Mouse (Mus musculus) cerebellum, adult (tissue): ENCODE data around the gene Eno3.

Experiments
- ATAC-seq: cut with Nextera tagmentation; 2 replicates; pipeline ENCODE4 v1.9.2; 2017; ENCODE audit warnings: mild to moderate bottlenecking, moderate library complexity, mixed read lengths; ENCODE audit not compliant: insufficient number of reproducible peaks, low FRiP score, low TSS enrichment

The Eno3 gene

GRCm38 (mm10) chr11:70655571-70656455 lies 1.2 kb upstream of the Eno3 start:
- no peak for ATAC-seq

- ATAC-seq, result no peak
These were observed 510 bp upstream of the Eno3 start for GRCm38 (mm10) chr11:70656456-70656927.

DNA sequence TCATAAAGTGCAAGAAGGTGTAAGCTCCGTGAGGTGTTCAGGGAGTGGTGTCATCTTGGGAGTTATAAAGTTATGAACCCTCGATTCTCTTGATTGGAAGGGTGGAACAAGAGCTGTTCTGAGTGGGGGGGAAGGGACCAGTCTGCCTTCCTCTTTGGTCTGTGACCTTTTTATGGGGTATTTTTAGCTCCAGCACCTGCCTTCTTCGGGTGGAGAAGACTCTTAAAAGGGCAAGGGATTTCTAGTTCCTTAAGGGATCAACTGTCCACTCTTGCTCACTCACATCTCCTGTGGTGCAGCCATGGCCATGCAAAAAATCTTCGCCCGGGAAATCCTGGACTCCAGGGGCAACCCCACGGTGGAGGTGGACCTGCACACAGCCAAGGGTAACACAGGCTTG lies 571 bp downstream of the Eno3 start:
- ATAC-seq, result no peak

DNA sequence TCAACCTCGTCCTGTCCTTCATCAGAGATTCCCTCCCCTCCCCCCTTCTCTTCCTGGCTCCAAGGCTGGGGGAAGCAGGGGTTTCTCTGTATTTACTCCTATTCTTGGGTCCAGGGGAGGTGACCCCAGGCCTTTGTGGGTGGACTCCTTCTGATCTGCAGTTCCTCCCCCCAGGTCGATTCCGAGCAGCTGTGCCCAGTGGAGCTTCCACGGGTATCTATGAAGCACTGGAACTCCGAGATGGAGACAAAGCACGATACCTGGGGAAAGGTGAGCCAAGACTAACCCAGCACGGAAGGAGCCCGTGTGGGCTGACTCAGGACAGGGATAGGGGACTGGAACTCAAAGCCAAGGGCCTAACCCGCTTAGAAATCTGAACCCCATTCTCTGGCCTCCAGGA lies 989 bp downstream of the Eno3 start:
- no peak for ATAC-seq

DNA sequence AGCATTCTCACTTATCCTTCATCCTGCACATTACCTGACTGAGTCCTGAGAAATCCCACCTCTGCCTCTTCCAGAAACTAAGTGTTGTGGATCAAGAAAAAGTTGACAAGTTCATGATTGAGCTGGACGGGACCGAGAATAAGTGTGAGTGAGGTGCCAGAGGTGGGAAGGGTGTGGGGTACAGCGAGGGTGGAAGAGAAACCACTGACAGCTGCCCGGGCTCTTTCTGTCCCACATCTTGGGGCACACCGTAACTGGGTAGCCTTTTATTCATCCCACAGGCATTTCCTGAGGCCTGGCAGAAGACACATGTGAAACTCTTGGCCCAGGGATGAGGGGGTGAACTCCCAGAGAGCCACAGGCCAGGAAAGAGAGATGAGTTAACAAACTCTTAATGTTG lies 1.5 kb downstream of the Eno3 start:
- no peak for ATAC-seq

- ATAC-seq, result no peak
These were observed 1.9 kb downstream of the Eno3 start for GRCm38 (mm10) chr11:70658942-70659341.

DNA sequence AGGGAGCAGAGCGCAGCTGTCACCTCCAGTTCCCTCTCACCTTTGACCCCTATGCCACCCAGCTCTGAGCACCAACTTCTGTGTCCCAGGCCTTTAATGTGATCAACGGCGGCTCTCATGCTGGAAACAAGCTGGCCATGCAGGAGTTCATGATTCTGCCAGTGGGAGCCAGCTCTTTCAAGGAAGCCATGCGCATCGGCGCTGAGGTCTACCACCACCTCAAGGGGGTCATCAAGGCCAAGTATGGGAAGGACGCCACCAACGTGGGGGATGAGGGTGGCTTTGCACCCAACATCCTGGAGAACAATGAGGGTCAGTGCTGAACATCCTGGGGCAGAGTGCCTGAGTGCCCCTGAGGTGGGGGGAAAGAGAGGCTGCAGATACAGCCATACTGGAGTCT lies 3.6 kb downstream of the Eno3 start:
- no peak for ATAC-seq

- no peak for ATAC-seq
These were observed 6.1 kb downstream of the Eno3 start for GRCm38 (mm10) chr11:70663101-70663500.

DNA sequence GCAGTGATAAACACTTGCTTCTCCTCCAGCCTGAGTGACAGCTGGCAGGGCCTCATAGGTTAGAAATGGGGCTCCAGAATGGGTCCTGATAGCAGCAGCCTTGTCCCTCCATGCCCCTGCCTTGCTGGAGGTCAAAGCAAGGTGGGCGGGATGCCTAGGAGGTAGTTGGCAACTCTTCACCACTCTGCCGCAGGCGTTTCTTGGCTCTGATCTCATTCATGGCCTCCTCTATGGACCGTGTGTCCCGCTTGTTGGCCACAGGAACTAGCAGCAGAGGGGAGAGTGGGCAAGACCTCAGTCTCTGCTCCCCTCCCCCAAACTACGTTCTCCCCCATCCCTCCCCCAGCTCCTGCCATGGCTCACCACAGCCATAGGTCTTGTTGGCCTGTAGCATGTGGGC lies 7.0 kb downstream of the Eno3 start:
- ATAC-seq, result no peak

- no peak for ATAC-seq
These were observed 7.7 kb downstream of the Eno3 start for GRCm38 (mm10) chr11:70664741-70665140.

- ATAC-seq, result no peak
These were observed 9.7 kb downstream of the Eno3 start for GRCm38 (mm10) chr11:70666687-70667086.

DNA sequence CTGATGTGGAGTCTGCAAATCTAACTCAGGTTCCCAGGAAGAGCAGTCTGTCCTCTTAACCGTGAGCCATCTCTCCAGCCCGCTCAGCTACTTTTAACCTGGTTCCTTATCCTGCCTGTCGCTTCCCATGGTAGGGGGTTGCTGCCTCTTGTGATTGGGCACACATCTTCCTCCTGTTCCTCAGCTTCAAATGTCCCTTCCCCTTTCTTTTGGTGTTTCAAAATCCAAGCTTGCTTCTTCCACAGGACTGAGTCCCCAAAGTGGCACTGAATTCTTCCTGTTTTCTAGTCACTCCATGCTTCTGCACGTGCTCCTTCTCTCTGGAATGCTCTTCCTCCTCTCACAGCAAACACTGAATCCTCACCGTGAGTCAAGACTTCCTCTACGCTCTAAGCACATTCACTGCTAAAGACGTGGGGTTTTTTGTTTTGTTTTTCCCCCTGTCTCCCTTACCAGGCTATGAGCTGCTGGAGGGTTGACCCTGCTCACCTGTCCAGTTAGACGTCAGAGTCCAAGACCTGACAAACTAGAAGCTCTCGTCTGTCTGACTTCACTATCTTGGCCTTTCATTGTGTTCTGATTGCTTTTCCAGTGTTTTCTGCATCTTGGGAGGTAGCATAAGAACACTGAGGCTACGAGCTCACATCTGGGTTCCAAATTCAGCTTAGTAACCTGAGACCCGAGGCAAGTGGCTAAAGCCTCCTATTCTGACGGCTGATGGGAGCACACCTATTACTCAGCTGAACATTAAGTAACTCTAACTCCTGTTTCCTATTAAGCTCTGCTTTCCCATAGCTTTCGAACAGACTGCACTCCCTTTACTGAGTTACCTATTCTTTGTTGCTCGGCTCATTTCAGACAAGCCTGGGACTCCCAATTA lies 10.5 kb downstream of the Eno3 start:
- no peak for ATAC-seq

DNA sequence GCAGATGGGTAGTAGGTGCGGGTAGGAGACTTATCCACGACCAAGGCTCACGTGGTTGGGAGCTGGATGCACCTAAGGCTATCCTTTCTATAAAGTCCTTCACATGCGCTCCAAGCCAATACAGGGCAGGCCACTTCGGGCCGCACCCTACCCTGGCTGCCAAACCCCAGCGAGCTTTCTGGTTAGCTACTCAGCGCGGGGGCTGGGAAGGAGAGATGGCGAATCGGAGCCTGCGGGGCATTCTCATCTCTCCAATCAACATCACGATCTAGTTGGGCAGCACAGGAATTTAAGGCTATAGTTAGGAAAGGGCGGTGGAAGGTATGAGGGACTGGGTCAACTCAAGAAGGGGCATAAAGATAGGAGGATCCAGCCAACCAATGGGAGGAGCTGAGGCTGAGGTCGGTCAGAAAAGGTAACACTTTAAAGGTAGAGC lies 11.4 kb downstream of the Eno3 start:
- no peak; the same call in 1 of the 2 replicates for ATAC-seq

DNA sequence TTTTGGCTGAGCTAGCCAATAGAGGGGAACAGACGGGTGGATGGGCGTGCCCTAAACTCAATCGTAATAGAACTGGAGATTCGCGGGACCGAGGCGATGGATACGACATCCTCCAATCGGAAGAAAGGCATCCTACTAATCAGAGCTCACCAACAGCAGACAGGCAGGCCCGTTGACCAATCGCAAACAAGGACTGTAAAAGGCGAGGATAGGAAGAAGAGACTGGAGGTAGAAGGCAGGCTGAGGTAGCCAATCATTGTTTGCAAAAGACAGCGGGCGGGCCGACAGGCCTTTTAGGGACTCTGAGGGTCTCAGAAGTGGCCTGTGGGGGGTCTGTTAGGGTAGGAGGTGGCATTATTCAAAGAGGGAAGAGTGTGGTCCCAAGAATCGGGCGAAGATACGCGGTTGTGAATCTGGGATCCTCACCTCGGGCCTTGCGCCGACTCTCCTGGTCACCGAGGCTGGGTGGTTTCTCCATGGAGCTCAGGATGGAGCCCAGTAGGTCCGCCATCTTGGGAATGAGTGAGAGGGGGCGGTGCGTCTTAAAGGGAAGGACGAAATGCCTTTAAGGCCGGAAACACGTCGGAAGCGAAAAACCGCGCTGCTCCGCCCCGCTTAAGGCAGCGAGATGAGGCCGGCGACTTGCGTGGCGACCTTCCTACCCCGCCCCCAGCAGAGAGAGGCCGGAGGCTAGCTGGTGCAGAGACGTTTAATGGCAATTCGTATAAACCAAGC lies 11.9 kb downstream of the Eno3 start, which contains the start of gene Spag7:
TSS of gene Spag7 (minus strand) at position 646 of the 735 bp plus-strand sequence.
- peak; percentile 95 for ATAC-seq

GRCm38 (mm10) chr11:70669582-70670345 lies 12.8 kb downstream of the Eno3 start:
- ATAC-seq, result no peak

GRCm38 (mm10) chr11:70670483-70670882 lies 13.5 kb downstream of the Eno3 start:
- no peak for ATAC-seq

DNA sequence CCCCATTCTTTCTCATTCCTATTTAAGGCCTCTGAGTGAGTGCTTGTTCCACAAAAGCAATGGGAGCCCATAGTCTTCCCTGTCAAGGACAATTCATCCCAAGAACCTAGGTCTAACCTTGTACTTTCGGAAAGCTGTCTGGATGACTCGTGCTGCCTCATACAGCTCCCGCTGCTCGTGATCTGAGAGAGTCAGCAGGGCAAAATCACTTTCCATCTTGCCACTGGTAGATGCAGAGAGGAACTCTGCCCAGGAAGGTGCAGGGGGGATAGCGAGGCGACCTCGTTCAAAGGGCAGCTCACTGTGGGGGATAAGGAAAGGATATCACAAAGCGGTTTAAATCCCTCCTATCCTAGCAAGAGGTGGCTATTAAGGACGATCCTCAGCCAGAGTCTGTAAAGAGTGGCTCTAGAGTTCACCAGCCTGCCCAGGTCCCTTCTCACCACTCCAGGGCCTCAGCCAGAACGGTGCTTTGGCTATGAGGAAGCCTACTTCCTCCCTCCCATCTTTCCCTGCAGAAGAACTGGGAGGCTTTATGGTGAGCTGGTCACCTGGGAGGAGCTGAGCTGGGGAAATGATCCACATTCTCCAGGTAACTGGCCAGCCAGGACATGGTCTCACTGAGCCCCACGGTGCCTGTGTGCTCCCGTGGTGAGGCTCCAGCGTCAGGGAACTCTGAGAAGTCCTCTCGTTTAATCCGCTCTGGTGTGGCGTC lies 14.5 kb downstream of the Eno3 start:
- ATAC-seq, result no peak

DNA sequence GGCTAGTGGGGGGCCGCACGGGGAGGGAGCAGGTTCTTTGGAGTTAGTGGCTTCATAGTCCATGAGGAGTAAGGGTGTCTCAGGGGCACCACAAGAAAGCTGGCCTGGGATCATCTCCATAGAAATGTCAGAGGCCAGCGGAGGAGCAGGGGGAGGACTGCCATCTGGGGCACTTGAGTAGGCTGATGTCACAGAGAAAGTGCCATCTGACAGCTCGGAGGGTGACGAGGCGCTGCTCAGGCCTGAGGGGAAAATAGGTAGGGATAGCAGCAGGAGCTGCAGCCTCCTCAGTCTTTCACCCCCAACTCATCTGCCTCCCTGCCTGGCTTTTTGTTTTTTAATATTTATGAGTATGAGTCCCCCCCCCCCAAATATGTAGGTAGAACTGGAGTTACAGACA lies 17.0 kb downstream of the Eno3 start:
- no peak for ATAC-seq

- no peak for ATAC-seq
These were observed 17.5 kb downstream of the Eno3 start for GRCm38 (mm10) chr11:70674501-70674900.
